Comparison of ENCODE assay signal across 24 mouse cellular contexts in the genomic region with DNA sequence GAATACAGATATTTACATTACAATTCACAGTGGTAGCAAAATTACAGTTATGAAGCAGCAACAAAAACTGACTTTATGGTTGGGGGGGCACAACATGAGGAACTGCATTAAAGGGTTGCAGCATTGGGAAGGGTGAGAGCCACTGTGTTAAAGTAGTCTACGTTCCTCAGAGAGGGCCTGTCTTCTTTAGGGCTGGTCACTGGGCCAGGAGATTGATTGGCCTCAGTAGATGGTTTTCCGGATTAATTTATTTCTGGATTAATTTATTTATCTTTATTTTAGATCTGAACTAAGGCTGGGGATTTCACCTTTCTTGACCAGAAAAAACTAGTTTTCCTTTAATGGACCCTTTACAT.
DNase-seq lines count a peak whose midpoint lies in the region; ATAC-seq and TF ChIP-seq lines count a peak whose summit lies in the region.
"Had no signal": no experiment of that assay in that cellular context is flagged by ENCODE, and none has a peak within 500 bp of the region (broad histone marks: within the 10 kb centered on the region; RNA-seq: fewer than 3 reads in every experiment).

No protein-coding gene starts in this region.

- 31% methylated on average over 2 of the region's 2 CpGs for WGBS in forebrain, embryonic 11.5 days
- 31% methylated on average over 2 of the region's 2 CpGs for WGBS in forebrain, embryonic 16.5 days
- WGBS in hindbrain, embryonic 15.5 days = 39% methylated on average over 2 of the region's 2 CpGs
- WGBS in hindbrain, postnatal 0 days = 51% methylated on average over 2 of the region's 2 CpGs
- WGBS in neural tube, embryonic 11.5 days = 40% methylated on average over 2 of the region's 2 CpGs

- H3K27ac ChIP-seq in forebrain, embryonic 11.5 days (ENCODE audit: low read depth, low read length) = no peak overlapping the region
- no peak overlapping the region for H3K27ac ChIP-seq in forebrain, embryonic 16.5 days (ENCODE audit: low read length)
- H3K27ac ChIP-seq in hindbrain, embryonic 15.5 days (replicated peaks) = no peak overlapping the region
- H3K27ac ChIP-seq in hindbrain, postnatal 0 days = no peak overlapping the region
- no peak overlapping the region for H3K27ac ChIP-seq in neural tube, embryonic 11.5 days (ENCODE audit: low read depth, low read length)
- H3K27ac ChIP-seq: embryonic facial prominence, embryonic 12.5 days; heart, embryonic 13.5 days; limb, embryonic 12.5 days; liver, embryonic 15.5 days; midbrain, embryonic 12.5 days; stomach, embryonic 15.5 days had no signal

- no peaks in the 10 kb centered on the region; the same call in 1 of the 2 replicates for H3K27me3 ChIP-seq in forebrain, embryonic 11.5 days (ENCODE audit: control insufficient read depth, insufficient read depth, low read length)
- no peaks in the 10 kb centered on the region; the same call in 1 of the 2 replicates for H3K27me3 ChIP-seq in forebrain, embryonic 16.5 days (replicated peaks; ENCODE audit: control insufficient read depth, insufficient read depth, low read length)
- no peaks in the 10 kb centered on the region for H3K27me3 ChIP-seq in hindbrain, embryonic 15.5 days
- H3K27me3 ChIP-seq in hindbrain, postnatal 0 days (ENCODE audit: insufficient read depth, low read length) = no peaks in the 10 kb centered on the region
- no peaks in the 10 kb centered on the region for H3K27me3 ChIP-seq in neural tube, embryonic 11.5 days (ENCODE audit: control insufficient read depth, insufficient read depth, low read length)
- H3K27me3 ChIP-seq: embryonic facial prominence, embryonic 12.5 days; heart, embryonic 13.5 days; intestine, embryonic 15.5 days; limb, embryonic 12.5 days; liver, embryonic 15.5 days; stomach, embryonic 15.5 days had no signal

- no peak overlapping the region for H3K4me3 ChIP-seq in forebrain, embryonic 11.5 days (ENCODE audit: low read depth, low read length)
- no peak overlapping the region for H3K4me3 ChIP-seq in forebrain, embryonic 16.5 days (replicated peaks; ENCODE audit: low read length)
- no peak overlapping the region for H3K4me3 ChIP-seq in hindbrain, embryonic 15.5 days
- H3K4me3 ChIP-seq in hindbrain, postnatal 0 days (ENCODE audit: low read length) = no peak overlapping the region
- no peak overlapping the region for H3K4me3 ChIP-seq in neural tube, embryonic 11.5 days (ENCODE audit: low read depth, low read length)
- H3K4me3 ChIP-seq: embryonic facial prominence, embryonic 12.5 days; heart, embryonic 13.5 days; intestine, embryonic 15.5 days; limb, embryonic 12.5 days; liver, embryonic 15.5 days; midbrain, embryonic 12.5 days; stomach, embryonic 15.5 days had no signal

- no peaks in the 10 kb centered on the region; the same call in 1 of the 2 replicates for H3K4me1 ChIP-seq in forebrain, embryonic 11.5 days (replicated peaks; ENCODE audit: control insufficient read depth, insufficient read depth, low read length)
- peaks cover 6% of the 10 kb centered on the region; the same call in 1 of the 2 replicates for H3K4me1 ChIP-seq in forebrain, embryonic 16.5 days (replicated peaks; ENCODE audit: control insufficient read depth, insufficient read depth, low read length)
- 0 out of 2 replicates have a peak, but pooled peaks cover 8% of the 10 kb centered on the region for H3K4me1 ChIP-seq in hindbrain, embryonic 15.5 days (replicated peaks)
- H3K4me1 ChIP-seq in hindbrain, postnatal 0 days (ENCODE audit: insufficient read depth, low read length) = no peaks in the 10 kb centered on the region
- peaks cover 7% of the 10 kb centered on the region for H3K4me1 ChIP-seq in neural tube, embryonic 11.5 days (ENCODE audit: control insufficient read depth, insufficient read depth, low read length)
- H3K4me1 ChIP-seq: embryonic facial prominence, embryonic 12.5 days; stomach, embryonic 15.5 days had no signal

- intact Hi-C loops in left cerebral cortex, postnatal 25 days (cut with DNase I) = no loop called here

- H3K9me3 ChIP-seq in forebrain, embryonic 11.5 days (ENCODE audit: control insufficient read depth, low read length) = no peaks in the 10 kb centered on the region
- H3K9me3 ChIP-seq in forebrain, embryonic 16.5 days (ENCODE audit: control insufficient read depth, low read length) = no peaks in the 10 kb centered on the region
- no peaks in the 10 kb centered on the region for H3K9me3 ChIP-seq in hindbrain, embryonic 15.5 days
- H3K9me3 ChIP-seq in hindbrain, postnatal 0 days (ENCODE audit: low read length) = no peaks in the 10 kb centered on the region
- no peaks in the 10 kb centered on the region for H3K9me3 ChIP-seq in neural tube, embryonic 11.5 days (ENCODE audit: control insufficient read depth, low read length)
- H3K9me3 ChIP-seq: embryonic facial prominence, embryonic 12.5 days; heart, embryonic 13.5 days; intestine, embryonic 15.5 days; limb, embryonic 12.5 days; liver, embryonic 15.5 days; midbrain, embryonic 12.5 days; stomach, embryonic 15.5 days had no signal

- TF ChIP-seq CTCF in hindbrain, postnatal 0 days (IDR thresholded peaks at IDR 0.05; ENCODE audit: low read depth) = no peak

- DNase-seq in forebrain, embryonic 11.5 days (ENCODE audit: low spot score) = no peak
- DNase-seq in hindbrain, postnatal 0 days (ENCODE audit: low spot score) = no peak
- no peak for DNase-seq in neural tube, embryonic 11.5 days (ENCODE audit: low spot score)
- no peak for DNase-seq in neural tube, embryonic 10.5 days (ENCODE audit: extremely low spot score, low spot score)
- no peak for DNase-seq in lung, postnatal 10 days
- DNase-seq in left cerebral cortex, postnatal 25 days (ENCODE audit: low spot score in 2 of 2) = no peak
- DNase-seq: adrenal gland, postnatal 14 days; cerebellum, adult 11 months; cerebellum, adult 9-10 months; cerebellum, postnatal 36 days; gastrocnemius, postnatal 10 days; heart, postnatal 10 days; lung, postnatal 36 days; right cerebral cortex, postnatal 25 days had no signal

- no peak overlapping the region for H3K9ac ChIP-seq in forebrain, embryonic 11.5 days (ENCODE audit: low read length)
- H3K9ac ChIP-seq in forebrain, embryonic 16.5 days (replicated peaks; ENCODE audit: low read depth, low read length) = no peak overlapping the region
- H3K9ac ChIP-seq in hindbrain, embryonic 15.5 days = no peak overlapping the region
- H3K9ac ChIP-seq in hindbrain, postnatal 0 days (replicated peaks; ENCODE audit: low read length) = no peak overlapping the region
- H3K9ac ChIP-seq in neural tube, embryonic 11.5 days (ENCODE audit: low read length) = no peak overlapping the region
- H3K9ac ChIP-seq: embryonic facial prominence, embryonic 12.5 days; heart, embryonic 13.5 days; intestine, embryonic 15.5 days; limb, embryonic 12.5 days; liver, embryonic 15.5 days; lung, embryonic 14.5 days; midbrain, embryonic 12.5 days; stomach, embryonic 15.5 days had no signal

- H3K36me3 ChIP-seq in forebrain, embryonic 11.5 days (ENCODE audit: control insufficient read depth, insufficient read depth, low read length) = no peaks in the 10 kb centered on the region
- H3K36me3 ChIP-seq in forebrain, embryonic 16.5 days (ENCODE audit: control insufficient read depth, insufficient read depth) = no peaks in the 10 kb centered on the region
- H3K36me3 ChIP-seq in hindbrain, embryonic 15.5 days = no peaks in the 10 kb centered on the region
- H3K36me3 ChIP-seq in hindbrain, postnatal 0 days (ENCODE audit: insufficient read depth, low read length) = no peaks in the 10 kb centered on the region
- H3K36me3 ChIP-seq in neural tube, embryonic 11.5 days (ENCODE audit: control insufficient read depth, insufficient read depth, low read length) = no peaks in the 10 kb centered on the region
- H3K36me3 ChIP-seq: embryonic facial prominence, embryonic 12.5 days; heart, embryonic 13.5 days; intestine, embryonic 15.5 days; limb, embryonic 12.5 days; liver, embryonic 15.5 days; midbrain, embryonic 12.5 days; stomach, embryonic 15.5 days had no signal

- ATAC-seq in forebrain, embryonic 11.5 days (replicated peaks; ENCODE audit: low FRiP score) = peak; percentile 43; the same call in 1 of the 2 replicates
- ATAC-seq in forebrain, embryonic 16.5 days = no peak
- ATAC-seq in hindbrain, embryonic 15.5 days (ENCODE audit: low FRiP score, low read depth) = no peak
- no peak for ATAC-seq in hindbrain, postnatal 0 days
- peak; percentile 31; the same call in 1 of the 2 replicates for ATAC-seq in neural tube, embryonic 11.5 days (ENCODE audit: insufficient read depth, low FRiP score, low TSS enrichment)

- no peak overlapping the region for H3K4me2 ChIP-seq in forebrain, embryonic 11.5 days (ENCODE audit: low read depth, low read length, severe bottlenecking)
- no peak overlapping the region for H3K4me2 ChIP-seq in forebrain, embryonic 16.5 days (ENCODE audit: low read length)
- H3K4me2 ChIP-seq in hindbrain, embryonic 15.5 days = peak overlapping the region; percentile 17; the same call in 1 of the 2 replicates
- no peak overlapping the region for H3K4me2 ChIP-seq in hindbrain, postnatal 0 days (ENCODE audit: low read depth, low read length)
- no peak overlapping the region for H3K4me2 ChIP-seq in neural tube, embryonic 11.5 days (ENCODE audit: low read depth)
- H3K4me2 ChIP-seq: embryonic facial prominence, embryonic 12.5 days; heart, embryonic 13.5 days; liver, embryonic 15.5 days; lung, embryonic 14.5 days; stomach, embryonic 15.5 days had no signal

Comparison
In these comparisons a context has a peak if more than half of its experiments do, and no peak if none do; other contexts are left out.
1. ATAC-seq: peak in forebrain, embryonic 11.5 days (single experiment) and neural tube, embryonic 11.5 days (single experiment); none in forebrain, embryonic 16.5 days (single experiment), hindbrain, embryonic 15.5 days (single experiment) and hindbrain, postnatal 0 days (single experiment).